Mouse (Mus musculus): ENCODE data around the gene Angptl4.

The Angptl4 gene

GRCm38 (mm10) chr17:33804745-33805144 is 23.1 kb upstream of the Angptl4 start:
- no peak for DNase-seq (ENCODE audit: low read depth in 2 of 2, low spot score in 2 of 2)

GRCm38 (mm10) chr17:33804205-33804604 is 22.6 kb upstream of the Angptl4 start:
- no peak for DNase-seq (ENCODE audit: low read depth in 2 of 2, low spot score in 2 of 2)

- no peak for DNase-seq (ENCODE audit: low read depth in 2 of 2, low spot score in 2 of 2)
Measured at GRCm38 (mm10) chr17:33802221-33802620, 20.6 kb upstream of the Angptl4 start.

- DNase-seq (ENCODE audit: low read depth in 2 of 2, low spot score in 2 of 2), result no peak
Measured at GRCm38 (mm10) chr17:33799277-33799676, 17.6 kb upstream of the Angptl4 start.

- DNase-seq (ENCODE audit: low read depth in 2 of 2, low spot score in 2 of 2), result no peak
Measured at GRCm38 (mm10) chr17:33798306-33798705, 16.7 kb upstream of the Angptl4 start.

- DNase-seq (ENCODE audit: low read depth in 2 of 2, low spot score in 2 of 2), result no peak
Measured at GRCm38 (mm10) chr17:33788732-33789131, 7.1 kb upstream of the Angptl4 start.

GRCm38 (mm10) chr17:33786375-33786774 is 4.7 kb upstream of the Angptl4 start:
- no peak for DNase-seq (ENCODE audit: low read depth in 2 of 2, low spot score in 2 of 2)

- no peak for DNase-seq (ENCODE audit: low read depth in 2 of 2, low spot score in 2 of 2)
Measured at GRCm38 (mm10) chr17:33784939-33785338, 3.3 kb upstream of the Angptl4 start.

- DNase-seq (ENCODE audit: low read depth in 2 of 2, low spot score in 2 of 2), result no peak
Measured at GRCm38 (mm10) chr17:33783408-33783807, 1.8 kb upstream of the Angptl4 start.

GRCm38 (mm10) chr17:33782067-33782466 is 437 bp upstream of the Angptl4 start:
- no peak for DNase-seq (ENCODE audit: low read depth in 2 of 2, low spot score in 2 of 2)

- no peak for DNase-seq (ENCODE audit: low read depth in 2 of 2, low spot score in 2 of 2)
Measured at GRCm38 (mm10) chr17:33780431-33780830, 1.2 kb downstream of the Angptl4 start.

- DNase-seq (ENCODE audit: low read depth in 2 of 2, low spot score in 2 of 2), result no peak
Measured at GRCm38 (mm10) chr17:33779967-33780295, 1.7 kb downstream of the Angptl4 start.

GRCm38 (mm10) chr17:33779271-33779966 is 2.2 kb downstream of the Angptl4 start:
- DNase-seq (ENCODE audit: low read depth in 2 of 2, low spot score in 2 of 2), result no peak

- DNase-seq (ENCODE audit: low read depth in 2 of 2, low spot score in 2 of 2), result no peak
Measured at GRCm38 (mm10) chr17:33775287-33775686, 6.3 kb downstream of the Angptl4 start.

- DNase-seq (ENCODE audit: low read depth in 2 of 2, low spot score in 2 of 2), result no peak
Measured at GRCm38 (mm10) chr17:33774573-33775155, 7.0 kb downstream of the Angptl4 start.

GRCm38 (mm10) chr17:33773871-33774572 is 7.6 kb downstream of the Angptl4 start:
- DNase-seq (ENCODE audit: low read depth in 2 of 2, low spot score in 2 of 2), result no peak

GRCm38 (mm10) chr17:33773426-33773825 is 8.2 kb downstream of the Angptl4 start:
- no peak for DNase-seq (ENCODE audit: low read depth in 2 of 2, low spot score in 2 of 2)

GRCm38 (mm10) chr17:33771617-33772016 is 10.0 kb downstream of the Angptl4 start:
- DNase-seq (ENCODE audit: low read depth in 2 of 2, low spot score in 2 of 2), result no peak

GRCm38 (mm10) chr17:33766389-33766788 is 15.2 kb downstream of the Angptl4 start:
- DNase-seq (ENCODE audit: low read depth in 2 of 2, low spot score in 2 of 2), result no peak

GRCm38 (mm10) chr17:33760255-33761165 is 21.1 kb downstream of the Angptl4 start, which contains the start of gene Rab11b:
Rab11b (minus strand) TSS chr17:33760530.
- peak; percentile 98 to 99 for DNase-seq (ENCODE audit: low read depth in 2 of 2, low spot score in 2 of 2)

- peak; percentile 74 to 83 for DNase-seq (ENCODE audit: low read depth in 2 of 2, low spot score in 2 of 2)
Measured at GRCm38 (mm10) chr17:33759767-33760254, 21.8 kb downstream of the Angptl4 start.

Data from CD8-positive naive resting alpha-beta T cell, adult 2 months (primary cell).